Mouse (Mus musculus): ENCODE results near the gene Arhgap40. TPM values are rescaled to one million over a fixed set of nuclear protein-coding genes. Genes with fewer than 3 reads are reported as not detected.

Arhgap40 gene
- polyA plus RNA-seq, 1 experiment from 2014 or later: 0.21 TPM

DNA sequence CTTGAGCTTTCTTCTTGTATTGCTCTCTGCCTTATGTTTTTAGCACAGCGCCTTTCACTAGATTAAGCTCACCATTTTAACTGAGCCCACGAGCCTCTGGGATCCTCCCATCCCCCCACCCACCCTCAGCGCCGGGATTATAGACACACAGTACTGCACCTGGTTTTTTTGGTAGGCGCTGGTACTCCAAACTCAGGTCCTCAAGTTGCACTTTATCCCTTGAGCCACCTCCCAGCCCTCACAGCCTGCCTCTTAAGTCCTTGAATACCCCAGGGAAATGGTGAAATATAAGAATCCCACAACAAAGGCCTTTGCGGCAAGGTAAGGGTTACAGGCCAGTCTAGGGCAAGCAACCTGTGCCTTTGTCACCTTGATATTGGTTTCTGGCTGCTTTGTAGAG is 7.2 kb downstream of the Arhgap40 start:
- Histone ChIP-seq H3K27me3 (ENCODE audit: low read depth, poor library complexity, severe bottlenecking) (no peaks in the 10 kb centered on the region), H3K4me1 (no peaks in the 10 kb centered on the region), H3K27ac (replicated peaks) (no peak overlapping the region), H3K9me3 (replicated peaks) (no peaks in the 10 kb centered on the region), H3K4me3 (no peak overlapping the region), H3K36me3 (no peaks in the 10 kb centered on the region)
- DNase-seq (ENCODE audit: low spot score): no peak
- 81% methylated on average over 6 of the region's 6 CpGs for WGBS

DNA sequence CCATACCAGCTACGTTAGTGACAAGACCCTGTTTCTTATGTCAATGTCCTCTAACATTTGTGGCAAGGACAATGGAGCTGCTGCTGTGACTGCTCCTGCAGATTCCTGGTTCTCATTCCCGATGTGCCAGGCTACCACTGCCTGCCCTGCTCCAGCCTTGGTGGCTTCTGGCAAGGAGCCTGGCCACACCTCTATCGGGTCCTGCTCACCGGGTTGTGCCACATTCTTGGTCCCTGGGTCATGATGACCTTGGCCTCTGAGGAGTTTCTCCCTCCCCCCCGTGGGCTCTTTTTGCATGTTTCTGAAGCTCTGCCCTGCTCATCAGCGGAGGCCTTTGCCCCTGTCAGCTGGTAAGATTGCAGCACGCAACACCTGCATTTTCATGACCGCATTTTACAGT is 10.5 kb downstream of the Arhgap40 start:
- no peak for DNase-seq (ENCODE audit: low spot score)
- H3K27ac ChIP-seq (replicated peaks): no peak overlapping the region
- H3K4me3 ChIP-seq: no peak overlapping the region
- H3K36me3 ChIP-seq: no peaks in the 10 kb centered on the region
- WGBS: 91% methylated on average over 8 of the region's 8 CpGs
- no peaks in the 10 kb centered on the region for H3K4me1 ChIP-seq
- no peaks in the 10 kb centered on the region for H3K27me3 ChIP-seq (ENCODE audit: low read depth, poor library complexity, severe bottlenecking)
- no peaks in the 10 kb centered on the region for H3K9me3 ChIP-seq (replicated peaks)

DNA sequence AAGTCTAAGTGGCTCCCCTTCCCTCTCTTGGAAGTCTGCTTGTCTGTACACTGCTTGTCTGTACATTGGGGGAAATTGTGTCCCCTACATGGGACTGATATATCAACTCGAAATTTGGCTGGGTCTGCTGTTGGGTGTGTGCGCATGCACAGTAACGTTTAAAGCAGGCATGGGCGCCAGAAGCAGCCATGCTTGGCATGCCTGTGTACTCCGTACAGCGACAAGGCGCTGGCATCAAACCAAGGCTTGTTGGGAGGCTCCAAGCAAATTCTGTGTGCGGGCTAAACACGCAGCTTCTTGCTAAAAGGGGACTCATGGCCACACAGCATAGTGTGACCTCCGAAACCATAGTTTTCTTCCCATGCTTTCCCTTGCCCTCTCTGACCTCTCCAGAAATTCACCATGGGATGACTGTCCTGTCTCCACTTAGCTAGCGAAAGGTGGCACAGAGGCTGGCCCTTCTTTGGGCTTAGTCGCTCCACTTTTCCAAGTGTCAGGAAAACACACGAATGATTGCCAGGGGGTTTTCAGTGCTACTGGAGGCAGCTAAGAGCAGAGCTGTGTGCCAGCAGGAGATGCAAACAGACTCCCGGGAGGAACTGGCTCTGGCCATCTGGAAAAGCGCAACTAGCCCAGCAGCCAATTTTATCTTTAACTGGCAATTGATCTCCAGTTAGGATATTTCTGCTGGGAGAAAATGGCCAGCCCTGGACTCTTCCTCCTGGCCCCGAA is 11.7 kb downstream of the Arhgap40 start:
- Histone ChIP-seq H3K27me3 (ENCODE audit: low read depth, poor library complexity, severe bottlenecking) (no peaks in the 10 kb centered on the region), H3K27ac (replicated peaks) (no peak overlapping the region), H3K36me3 (no peaks in the 10 kb centered on the region), H3K4me1 (no peaks in the 10 kb centered on the region), H3K4me3 (no peak overlapping the region), H3K9me3 (replicated peaks) (no peaks in the 10 kb centered on the region)
- no peak for DNase-seq (ENCODE audit: low spot score)
- WGBS: 86% methylated on average over 16 of the region's 16 CpGs

DNA sequence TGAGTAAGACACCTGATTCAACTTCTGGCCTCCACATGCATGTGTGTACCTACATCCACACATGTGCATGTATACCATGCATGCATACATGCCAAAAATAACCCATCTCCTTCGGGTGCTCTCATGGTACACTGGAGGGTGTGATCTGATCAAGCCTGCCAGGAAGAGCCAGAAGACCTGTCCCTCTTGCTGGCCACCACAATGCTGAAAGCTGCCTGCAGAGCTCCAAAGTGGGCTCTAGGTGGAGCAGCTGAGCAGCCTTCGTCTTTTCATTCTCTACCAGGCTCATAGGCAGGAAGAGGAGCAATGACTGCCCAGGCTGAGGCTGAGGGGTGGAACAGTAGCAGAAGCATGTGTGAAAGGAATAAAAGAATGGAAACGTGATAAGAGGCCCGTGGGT is 21.5 kb downstream of the Arhgap40 start:
- DNase-seq (ENCODE audit: low spot score): peak; percentile 67
- Histone ChIP-seq H3K4me1 (no peaks in the 10 kb centered on the region; the same call in 1 of the 2 replicates), H3K9me3 (replicated peaks) (peaks cover 5% of the 10 kb centered on the region; the same call in 1 of the 2 replicates), H3K4me3 (no peak overlapping the region), H3K27me3 (ENCODE audit: low read depth, poor library complexity, severe bottlenecking) (no peaks in the 10 kb centered on the region), H3K36me3 (no peaks in the 10 kb centered on the region), H3K27ac (replicated peaks) (no peak overlapping the region)
- WGBS: 13% methylated on average over 4 of the region's 4 CpGs

DNA sequence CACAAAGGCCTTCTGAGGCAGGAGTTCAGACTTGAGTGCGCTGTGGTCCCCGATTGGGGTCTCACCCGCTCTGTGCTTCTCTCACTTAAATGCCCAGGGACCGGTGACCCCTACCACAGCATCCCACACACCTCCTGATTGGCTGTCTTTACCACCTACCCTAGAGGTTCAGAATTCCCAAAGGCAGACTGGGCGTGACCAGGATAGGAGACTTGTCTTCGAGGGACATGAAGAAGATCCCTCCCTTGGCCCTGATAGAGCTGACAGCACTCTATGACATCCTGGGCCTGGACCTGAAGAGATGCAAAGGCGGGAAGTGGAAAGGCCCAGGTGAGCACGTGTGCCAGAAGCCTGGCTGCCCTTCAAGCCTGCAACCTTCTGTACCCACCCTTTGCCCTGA is 22.0 kb downstream of the Arhgap40 start:
- no peak overlapping the region for H3K4me3 ChIP-seq
- peaks cover 5% of the 10 kb centered on the region; the same call in 1 of the 2 replicates for H3K9me3 ChIP-seq (replicated peaks)
- H3K27me3 ChIP-seq (ENCODE audit: low read depth, poor library complexity, severe bottlenecking): no peaks in the 10 kb centered on the region
- no peak for DNase-seq (ENCODE audit: low spot score)
- WGBS: 79% methylated on average over 8 of the region's 8 CpGs
- peaks cover 4% of the 10 kb centered on the region for H3K4me1 ChIP-seq
- no peak overlapping the region for H3K27ac ChIP-seq (replicated peaks)
- H3K36me3 ChIP-seq: no peaks in the 10 kb centered on the region

DNA sequence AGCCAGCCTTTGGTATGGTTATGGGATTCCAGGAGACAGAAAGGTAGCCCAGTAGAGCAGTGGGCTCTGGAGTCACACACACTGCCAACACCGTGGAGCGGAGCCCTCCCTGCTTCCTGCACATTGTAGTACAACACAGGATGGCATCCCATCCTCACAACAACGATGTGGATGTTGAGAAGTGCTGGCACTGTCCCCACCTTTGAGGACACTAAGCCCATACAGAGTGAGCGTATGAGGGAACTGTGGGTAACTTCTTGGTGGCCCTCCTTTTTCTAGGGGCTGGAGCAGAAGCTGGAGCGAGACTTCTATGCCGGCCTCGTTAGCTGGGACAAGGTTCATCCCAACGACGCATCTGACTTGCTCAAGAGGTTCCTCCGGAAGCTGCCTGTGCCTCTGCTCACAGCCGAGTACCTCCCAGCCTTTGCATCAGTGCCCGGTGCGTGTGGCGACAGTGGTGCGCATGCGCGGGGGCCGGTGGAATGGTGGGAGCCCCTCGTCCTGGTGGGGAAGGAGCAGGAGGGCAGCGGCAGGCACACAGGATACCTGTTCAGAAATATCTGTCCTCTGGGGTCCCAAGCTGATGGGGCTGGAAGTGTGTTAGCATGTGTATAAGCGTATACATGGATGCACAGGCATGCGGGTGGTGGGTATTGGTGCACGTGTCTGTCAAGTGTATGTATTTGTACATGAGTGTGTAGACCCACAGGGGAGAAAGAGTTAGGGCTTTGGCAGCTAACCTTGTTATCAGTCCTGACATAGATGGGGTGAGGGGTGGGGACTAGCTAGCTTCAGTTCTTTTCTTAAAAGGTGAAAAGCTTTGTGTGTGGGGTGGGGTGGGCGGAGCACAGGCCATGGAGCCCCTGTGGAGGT is 27.1 kb downstream of the Arhgap40 start:
- Histone ChIP-seq H3K27ac (replicated peaks) (peak overlapping the region; percentile 70), H3K4me1 (peaks cover 10% of the 10 kb centered on the region), H3K36me3 (no peaks in the 10 kb centered on the region), H3K4me3 (peak overlapping the region; percentile 30; the same call in 1 of the 2 replicates), H3K27me3 (ENCODE audit: low read depth, poor library complexity, severe bottlenecking) (no peaks in the 10 kb centered on the region; the same call in 1 of the 2 replicates), H3K9me3 (replicated peaks) (no peaks in the 10 kb centered on the region)
- peak; percentile 55 for DNase-seq (ENCODE audit: low spot score)
- WGBS: 61% methylated on average over 24 of the region's 24 CpGs

DNA sequence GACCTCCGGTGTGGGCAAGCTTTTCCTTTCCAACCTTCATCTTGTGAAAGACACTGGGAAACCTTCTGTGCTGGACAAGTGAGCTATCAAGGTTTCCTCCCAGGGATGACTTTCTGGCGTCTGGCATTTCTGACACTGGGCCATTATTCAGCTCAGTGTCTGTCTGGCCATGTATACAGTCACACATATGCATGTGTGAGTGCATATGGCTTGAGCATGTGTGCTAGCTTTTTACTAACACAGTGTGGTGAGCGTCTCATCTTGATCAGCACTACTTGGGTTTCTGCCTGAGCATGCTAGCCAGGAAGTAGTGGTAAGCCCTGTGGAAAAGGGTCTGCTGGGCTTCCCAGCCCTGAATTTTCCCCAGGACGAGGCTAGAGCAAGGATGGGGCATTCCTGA is 28.7 kb downstream of the Arhgap40 start:
- no peaks in the 10 kb centered on the region for H3K36me3 ChIP-seq
- H3K27ac ChIP-seq (replicated peaks): no peak overlapping the region
- H3K4me1 ChIP-seq: peaks cover 11% of the 10 kb centered on the region
- H3K27me3 ChIP-seq (ENCODE audit: low read depth, poor library complexity, severe bottlenecking): peaks cover 1% of the 10 kb centered on the region; the same call in 1 of the 2 replicates
- 62% methylated on average over 4 of the region's 4 CpGs for WGBS
- DNase-seq (ENCODE audit: low spot score): no peak
- no peak overlapping the region for H3K4me3 ChIP-seq
- no peaks in the 10 kb centered on the region for H3K9me3 ChIP-seq (replicated peaks)

DNA sequence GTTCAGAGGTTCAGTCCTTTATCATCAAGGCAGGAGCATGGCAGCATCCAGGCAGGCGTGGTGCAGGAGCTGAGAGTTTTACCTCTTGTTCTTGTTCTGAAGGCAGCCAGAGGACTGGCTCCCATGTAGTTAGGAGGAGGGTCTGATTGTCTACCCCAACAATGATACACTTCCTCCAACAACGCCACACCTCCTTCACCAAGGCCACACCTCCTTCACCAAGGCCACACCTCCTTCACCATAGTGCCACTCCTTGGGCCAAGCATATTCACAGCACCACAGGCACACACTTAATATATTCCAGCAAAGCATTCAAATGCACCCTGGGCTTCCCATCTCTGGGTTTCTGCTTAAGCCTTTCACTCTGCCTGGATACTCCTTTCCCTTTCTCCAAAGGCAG is 32.7 kb downstream of the Arhgap40 start:
- H3K27me3 ChIP-seq (ENCODE audit: low read depth, poor library complexity, severe bottlenecking): peaks cover 32% of the 10 kb centered on the region
- H3K4me1 ChIP-seq: peaks cover 8% of the 10 kb centered on the region
- DNase-seq (ENCODE audit: low spot score): no peak
- 77% methylated on average over 2 of the region's 2 CpGs for WGBS
- H3K4me3 ChIP-seq: no peak overlapping the region
- H3K36me3 ChIP-seq: no peaks in the 10 kb centered on the region
- no peak overlapping the region for H3K27ac ChIP-seq (replicated peaks)
- no peaks in the 10 kb centered on the region for H3K9me3 ChIP-seq (replicated peaks)

DNA sequence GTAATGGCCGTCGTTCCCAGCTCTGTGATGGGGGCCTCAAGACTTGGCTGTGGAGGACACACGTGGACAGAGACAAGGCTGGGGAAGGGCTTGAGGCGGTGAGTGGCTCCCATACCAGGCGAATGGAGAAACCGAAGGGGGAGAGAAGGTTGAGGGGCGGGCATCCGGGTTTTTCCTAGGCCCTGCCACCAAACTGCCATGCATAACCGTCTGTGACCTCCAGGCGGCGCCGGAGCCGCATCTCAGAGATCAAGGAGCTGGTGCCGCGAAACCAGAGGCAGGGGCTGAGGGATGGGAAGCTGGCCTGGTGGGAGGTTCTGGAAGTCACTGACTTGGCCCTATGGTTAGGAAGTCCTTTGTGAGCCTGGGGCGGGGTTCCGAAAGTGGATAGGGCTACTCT is 34.2 kb downstream of the Arhgap40 start:
- Histone ChIP-seq H3K4me3 (peak overlapping the region; percentile 16; the same call in 1 of the 2 replicates), H3K9me3 (replicated peaks) (no peaks in the 10 kb centered on the region), H3K27me3 (ENCODE audit: low read depth, poor library complexity, severe bottlenecking) (peaks cover 47% of the 10 kb centered on the region), H3K36me3 (no peaks in the 10 kb centered on the region), H3K27ac (replicated peaks) (peak overlapping the region; percentile 67), H3K4me1 (peaks cover 8% of the 10 kb centered on the region)
- 4% methylated on average over 17 of the region's 17 CpGs for WGBS
- peak; percentile 89 for DNase-seq (ENCODE audit: low spot score)

DNA sequence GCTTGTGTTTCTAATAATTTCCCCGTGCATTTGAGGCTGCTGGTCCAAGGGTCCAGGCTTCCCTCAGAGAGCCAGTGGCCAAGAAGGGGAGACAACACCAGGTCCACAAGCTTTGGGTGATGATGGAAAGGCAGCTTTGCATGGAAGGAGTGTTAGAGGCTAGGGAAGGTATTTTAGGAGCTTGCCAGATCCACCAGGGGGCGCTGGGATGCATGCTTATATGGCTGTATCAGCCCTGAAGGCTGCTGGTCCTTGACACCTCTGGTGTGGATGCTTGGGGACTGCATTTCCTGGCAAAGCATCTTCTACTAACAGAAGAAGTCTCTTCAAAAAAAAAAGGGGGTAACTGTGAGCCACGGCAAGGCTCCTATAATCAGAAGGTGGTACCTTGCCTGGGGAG is 37.5 kb downstream of the Arhgap40 start:
- Histone ChIP-seq H3K27me3 (ENCODE audit: low read depth, poor library complexity, severe bottlenecking) (peaks cover 76% of the 10 kb centered on the region), H3K4me3 (no peak overlapping the region)

DNA sequence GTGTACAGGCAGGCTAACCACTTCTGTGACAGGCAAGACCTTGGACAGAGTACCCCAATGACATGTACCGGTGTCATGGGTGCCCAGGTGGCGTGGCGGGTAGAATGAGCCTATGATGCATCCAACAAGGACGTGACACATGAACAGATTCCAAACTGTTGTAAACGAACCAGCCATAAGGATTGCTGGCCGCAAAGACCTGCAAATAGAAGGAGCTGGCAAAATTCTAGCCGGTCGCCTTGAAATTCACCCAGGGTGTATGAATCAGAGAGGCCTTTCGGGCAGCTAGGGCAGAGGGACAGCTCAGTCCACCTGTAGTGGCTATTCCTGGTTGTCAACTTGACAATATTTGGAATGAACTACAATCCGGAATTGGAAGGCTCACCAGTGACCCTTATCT is 41.8 kb downstream of the Arhgap40 start:
- H3K27ac ChIP-seq (replicated peaks): no peak overlapping the region
- no peaks in the 10 kb centered on the region for H3K9me3 ChIP-seq (replicated peaks)
- peaks cover 20% of the 10 kb centered on the region for H3K4me1 ChIP-seq
- H3K4me3 ChIP-seq: no peak overlapping the region
- peaks cover 73% of the 10 kb centered on the region for H3K27me3 ChIP-seq (ENCODE audit: low read depth, poor library complexity, severe bottlenecking)
- WGBS: 13% methylated on average over 10 of the region's 10 CpGs
- H3K36me3 ChIP-seq: no peaks in the 10 kb centered on the region
- no peak for DNase-seq (ENCODE audit: low spot score)

More for the DNA sequence above, 37.5 kb downstream of the Arhgap40 start:
- WGBS: 8% methylated on average over 3 of the region's 3 CpGs
- Histone ChIP-seq H3K4me1 (peaks cover 9% of the 10 kb centered on the region), H3K36me3 (no peaks in the 10 kb centered on the region), H3K27ac (replicated peaks) (no peak overlapping the region), H3K9me3 (replicated peaks) (no peaks in the 10 kb centered on the region)
- DNase-seq (ENCODE audit: low spot score): peak; percentile 81

DNA sequence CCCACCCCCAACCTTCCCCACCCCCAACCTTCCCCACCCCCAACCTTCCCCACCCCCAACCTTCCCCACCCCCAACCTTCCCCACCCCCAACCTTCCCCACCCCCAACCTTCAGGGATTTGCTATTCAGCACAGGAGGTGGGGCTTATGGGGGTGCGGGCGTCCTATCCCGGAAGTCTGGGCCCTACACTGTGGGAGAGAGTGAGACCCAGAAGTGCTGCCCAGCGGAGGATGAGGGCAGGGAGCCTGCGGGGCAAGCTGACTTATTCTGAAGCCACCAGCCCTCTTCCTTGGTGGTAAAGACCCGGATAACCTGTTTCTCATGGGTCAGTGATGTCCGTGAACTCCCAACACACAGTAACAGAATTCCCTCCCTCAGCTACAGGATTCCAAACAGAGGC is 42.7 kb downstream of the Arhgap40 start:
- no peaks in the 10 kb centered on the region for H3K9me3 ChIP-seq (replicated peaks)
- no peak for DNase-seq (ENCODE audit: low spot score)
- peak overlapping the region; percentile 48 for H3K4me3 ChIP-seq
- H3K27me3 ChIP-seq (ENCODE audit: low read depth, poor library complexity, severe bottlenecking): peaks cover 65% of the 10 kb centered on the region
- peaks cover 29% of the 10 kb centered on the region for H3K4me1 ChIP-seq
- WGBS: 3% methylated on average over 7 of the region's 7 CpGs
- no peak overlapping the region for H3K27ac ChIP-seq (replicated peaks)
- H3K36me3 ChIP-seq: no peaks in the 10 kb centered on the region

DNA sequence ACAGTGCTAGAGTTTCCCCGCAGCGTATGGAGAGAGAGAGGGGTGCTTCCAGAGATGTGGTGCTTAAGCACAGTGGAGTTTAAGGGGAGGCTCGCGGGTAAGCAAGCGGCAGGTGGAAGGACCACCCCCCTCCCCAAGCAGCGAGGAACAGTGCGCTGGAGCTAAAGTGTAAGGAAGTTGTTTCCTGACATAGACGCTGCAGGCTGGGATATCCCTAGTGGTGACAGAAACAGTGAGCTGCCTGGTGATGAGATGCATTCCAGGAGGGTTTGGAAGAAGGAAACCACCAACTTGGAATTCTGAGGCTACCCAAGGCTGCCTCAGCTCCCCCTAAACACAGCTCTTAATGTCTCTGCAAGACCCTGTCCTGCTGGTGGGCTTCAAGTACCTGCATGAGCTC is 43.2 kb downstream of the Arhgap40 start:
- 0 out of 2 replicates have a peak overlapping the region, but pooled peaks have one; percentile 23 for H3K27ac ChIP-seq (replicated peaks)
- peak overlapping the region; percentile 48 for H3K4me3 ChIP-seq
- WGBS: 1% methylated on average over 8 of the region's 8 CpGs
- no peaks in the 10 kb centered on the region for H3K9me3 ChIP-seq (replicated peaks)
- H3K36me3 ChIP-seq: no peaks in the 10 kb centered on the region
- no peak for DNase-seq (ENCODE audit: low spot score)
- peaks cover 34% of the 10 kb centered on the region for H3K4me1 ChIP-seq
- peaks cover 59% of the 10 kb centered on the region for H3K27me3 ChIP-seq (ENCODE audit: low read depth, poor library complexity, severe bottlenecking)

All from midbrain, embryonic 10.5 days (tissue).